Mouse (Mus musculus): ENCODE measurements around the gene Gm19965.

Gene Gm19965

DNA sequence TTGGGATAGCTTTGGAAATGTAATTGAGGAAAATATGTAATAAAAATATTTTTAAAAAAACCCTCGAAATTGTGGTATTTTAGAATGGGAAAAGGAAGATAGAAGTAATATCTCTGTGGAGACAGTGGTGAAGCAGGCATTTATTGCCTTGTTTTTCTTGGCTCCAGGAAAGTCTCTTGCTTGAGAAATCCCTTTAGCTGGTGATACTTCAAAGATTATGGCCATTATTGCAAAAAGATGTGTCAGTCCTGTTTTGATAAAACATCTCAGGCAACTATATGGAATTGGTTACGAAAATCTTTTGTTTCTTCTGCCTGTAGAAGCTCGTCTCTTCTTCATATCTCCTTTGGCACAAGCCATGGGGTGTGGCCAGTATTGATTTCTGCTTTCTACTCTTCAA is at the start of gene Gm19965:
Gene Gm19965, plus strand, starts transcription at position 301 of the 400 bp plus-strand sequence.
- no peak for DNase-seq (ENCODE audit: low read depth)

GRCm38 (mm10) chr1:116782471-116782989 is 20.3 kb upstream of the Gm19965 start:
- no peak for DNase-seq (ENCODE audit: low read depth)

All from induced T-regulatory cell, adult 2 months (primary cell).